ENCODE assay signal across 8 mouse cellular contexts in genomic region chr11:87759609-87760005, GRCm38 (mm10). TPM values are rescaled to one million over a fixed set of nuclear protein-coding genes. Genes with fewer than 3 reads are reported as not detected.
DNase-seq lines count a peak whose midpoint lies in the region; ATAC-seq and TF ChIP-seq lines count a peak whose summit lies in the region.

No protein-coding gene starts in this region.

- no peak overlapping the region for H3K27ac ChIP-seq in heart, adult 2 months
- H3K27ac ChIP-seq in ES-Bruce4 (ENCODE audit: insufficient read depth, low read length), result no peak overlapping the region
- peak overlapping the region; percentile 90 for H3K27ac ChIP-seq in forebrain, postnatal 0 days (ENCODE audit: low read depth, low read length)
- H3K27ac ChIP-seq in liver, postnatal 0 days (ENCODE audit: low read depth), result no peak overlapping the region

- H3K9ac ChIP-seq in heart, adult 2 months (ENCODE audit: low read depth, low read length), result no peak overlapping the region
- no peak overlapping the region for H3K9ac ChIP-seq in ES-Bruce4 (ENCODE audit: low read depth, poor library complexity, severe bottlenecking)
- peak overlapping the region; percentile 82; the same call in 1 of the 2 replicates for H3K9ac ChIP-seq in forebrain, postnatal 0 days
- no peak overlapping the region; the same call in 1 of the 2 replicates for H3K9ac ChIP-seq in liver, postnatal 0 days (replicated peaks)

- no peaks in the 10 kb centered on the region for H3K79me2 ChIP-seq in heart, adult 2 months (replicated peaks; ENCODE audit: control insufficient read depth, insufficient read depth, low read length)

- peak in 1 of 2 experiments; percentile 21 for DNase-seq in heart, adult 2 months
- DNase-seq in heart, postnatal 14 days, result no peak
- DNase-seq in forebrain, postnatal 0 days, result peak; percentile 63
- DNase-seq in liver, postnatal 0 days, result peak; percentile 75
- DNase-seq in right cerebral cortex, postnatal 14 days, result peak; percentile 62
- no peak for DNase-seq in urinary bladder, postnatal 14 days (ENCODE audit: low spot score)
- no peak for DNase-seq in ovary, postnatal 10 days (ENCODE audit: low spot score)

- intact Hi-C loops in heart, adult 2 months (cut with DNase I), result no loop called here
- intact Hi-C loops in heart, postnatal 14 days (cut with DNase I), result no loop called here

- H3K36me3 ChIP-seq in heart, adult 2 months (ENCODE audit: control insufficient read depth, insufficient read depth, low read length), result no peaks in the 10 kb centered on the region
- peaks cover 7% of the 10 kb centered on the region; the same call in 1 of the 2 replicates for H3K36me3 ChIP-seq in ES-Bruce4 (ENCODE audit: control insufficient read depth, insufficient read depth, low read length, poor library complexity, severe bottlenecking)
- H3K36me3 ChIP-seq in forebrain, postnatal 0 days (ENCODE audit: insufficient read depth), result no peaks in the 10 kb centered on the region
- H3K36me3 ChIP-seq in liver, postnatal 0 days (replicated peaks; ENCODE audit: insufficient read depth, low read length), result peaks cover 13% of the 10 kb centered on the region

- peak; percentile 27; the same call in 1 of the 2 replicates for ATAC-seq in forebrain, postnatal 0 days
- ATAC-seq in liver, postnatal 0 days, result peak; percentile 16

- H3K4me1 ChIP-seq in heart, adult 2 months (ENCODE audit: control insufficient read depth, insufficient read depth, low read length), result no peaks in the 10 kb centered on the region
- H3K4me1 ChIP-seq in ES-Bruce4 (ENCODE audit: control insufficient read depth, insufficient read depth, low read length), result peaks cover 3% of the 10 kb centered on the region
- peaks cover 34% of the 10 kb centered on the region for H3K4me1 ChIP-seq in forebrain, postnatal 0 days (ENCODE audit: insufficient read depth)
- peaks cover 13% of the 10 kb centered on the region for H3K4me1 ChIP-seq in liver, postnatal 0 days (ENCODE audit: insufficient read depth)

- peaks cover 25% of the 10 kb centered on the region for H3K27me3 ChIP-seq in heart, adult 2 months (ENCODE audit: control insufficient read depth, insufficient read depth, low read length)
- peaks cover 4% of the 10 kb centered on the region; the same call in 1 of the 2 replicates for H3K27me3 ChIP-seq in ES-Bruce4 (ENCODE audit: control insufficient read depth, insufficient read depth, low read length, poor library complexity, severe bottlenecking)
- no peaks in the 10 kb centered on the region for H3K27me3 ChIP-seq in forebrain, postnatal 0 days (ENCODE audit: insufficient read depth, low read length)
- H3K27me3 ChIP-seq in liver, postnatal 0 days (ENCODE audit: insufficient read depth, low read length), result peaks cover 36% of the 10 kb centered on the region

- TF ChIP-seq POLR2A in heart, adult 2 months (IDR thresholded peaks at IDR 0.05; ENCODE audit: insufficient read depth, low read depth, low read length), result no peak
- TF ChIP-seq POLR2A in ES-Bruce4 (IDR thresholded peaks at IDR 0.05; ENCODE audit: insufficient read depth, low read length), result no peak

- WGBS in heart, adult 2 months, result 6% methylated on average over 3 of the region's 3 CpGs
- under 1% methylated on average over 3 of the region's 3 CpGs for WGBS in forebrain, postnatal 0 days
- 1% methylated on average over 3 of the region's 3 CpGs for WGBS in liver, postnatal 0 days (ENCODE audit: insufficient replicate concordance)

- H3K4me2 ChIP-seq in forebrain, postnatal 0 days (ENCODE audit: low read depth), result peak overlapping the region; percentile 95
- H3K4me2 ChIP-seq in liver, postnatal 0 days (ENCODE audit: low read depth, low read length), result no peak overlapping the region

- no peak overlapping the region for H3K4me3 ChIP-seq in heart, adult 2 months
- H3K4me3 ChIP-seq in ES-Bruce4 (ENCODE audit: low read depth, low read length), result no peak overlapping the region
- no peak overlapping the region for H3K4me3 ChIP-seq in forebrain, postnatal 0 days (ENCODE audit: low read depth, low read length)
- H3K4me3 ChIP-seq in liver, postnatal 0 days (ENCODE audit: low read depth, low read length), result no peak overlapping the region

- H3K9me3 ChIP-seq in ES-Bruce4 (replicated peaks; ENCODE audit: control insufficient read depth, insufficient read depth, low read length, poor library complexity, severe bottlenecking), result no peaks in the 10 kb centered on the region
- no peaks in the 10 kb centered on the region for H3K9me3 ChIP-seq in forebrain, postnatal 0 days (ENCODE audit: low read length)
- H3K9me3 ChIP-seq in liver, postnatal 0 days (ENCODE audit: low read length), result no peaks in the 10 kb centered on the region

- no peak for TF ChIP-seq EP300 in heart, adult 2 months (IDR thresholded peaks at IDR 0.05; ENCODE audit: insufficient read depth, low read depth, low read length)
- no peak for TF ChIP-seq EP300 in ES-Bruce4 (IDR thresholded peaks at IDR 0.05; ENCODE audit: insufficient read depth, low read depth, low read length)
- TF ChIP-seq EP300 in liver, postnatal 0 days (IDR thresholded peaks at IDR 0.05; ENCODE audit: low read depth), result no peak

- TF ChIP-seq CTCF in heart, adult 2 months (IDR thresholded peaks at IDR 0.05), result 0 out of 2 replicates have a peak, but pooled peaks have one; percentile 8
- peak; percentile 57 for TF ChIP-seq CTCF in ES-Bruce4 (IDR thresholded peaks at IDR 0.05; ENCODE audit: low read depth, low read length)
- TF ChIP-seq CTCF in forebrain, postnatal 0 days (IDR thresholded peaks at IDR 0.05; ENCODE audit: low read depth), result peak; percentile 57
- peak; percentile 69 for TF ChIP-seq CTCF in liver, postnatal 0 days (IDR thresholded peaks at IDR 0.05; ENCODE audit: low read depth)

RNA-seq across cellular contexts. Expression of gene Tspoap1, which starts 0.7 kb away (rescaled TPM):
- total RNA-seq in heart, adult 2 months (2021), result not detected
- 0.09 and 0.66 TPM in 2 replicates for polyA plus RNA-seq in heart, adult 2 months (2012; rRNA removed)
- under 1 TPM; 0.17 to 0.19 TPM for total RNA-seq in heart, postnatal 14 days (2021)
- 3.2 and 5.1 TPM in 2 replicates for polyA plus RNA-seq in ES-Bruce4 (2011; ENCODE audit: insufficient read depth, insufficient read length, low read depth, missing spikeins)
- 119 and 199 TPM in 2 replicates for total RNA-seq in forebrain, postnatal 0 days (2014; rRNA removed)
- 10.5 and 20.1 TPM in 2 replicates for polyA plus RNA-seq in forebrain, postnatal 0 days (2015; fragmentation: Nextera tagmentation; extraction: Ambion mirVana)
- 0.59 and 1.2 TPM in 2 replicates for polyA plus RNA-seq in liver, postnatal 0 days (2015; fragmentation: Nextera tagmentation; extraction: Ambion mirVana)

RNA-seq across cellular contexts. Expression of gene Supt4a, which starts 22.3 kb away (rescaled TPM):
- 10 to 100 TPM; 41.4 to 44.6 TPM for total RNA-seq in heart, adult 2 months (2021)
- polyA plus RNA-seq in heart, adult 2 months (2012; rRNA removed), result 47.5 and 80.4 TPM in 2 replicates
- total RNA-seq in heart, postnatal 14 days (2021), result 10 to 100 TPM; 47.8 to 51.1 TPM
- polyA plus RNA-seq in ES-Bruce4 (2011; ENCODE audit: insufficient read depth, insufficient read length, low read depth, missing spikeins), result 83.6 and 86.3 TPM in 2 replicates
- 64.9 and 78.5 TPM in 2 replicates for total RNA-seq in forebrain, postnatal 0 days (2014; rRNA removed)
- 141 and 159 TPM in 2 replicates for polyA plus RNA-seq in forebrain, postnatal 0 days (2015; fragmentation: Nextera tagmentation; extraction: Ambion mirVana)
- 114 and 120 TPM in 2 replicates for polyA plus RNA-seq in liver, postnatal 0 days (2015; fragmentation: Nextera tagmentation; extraction: Ambion mirVana)

RNA-seq across cellular contexts. Expression of gene Mpo, which starts 33.8 kb away (rescaled TPM):
- not detected for total RNA-seq in heart, adult 2 months (2021)
- polyA plus RNA-seq in heart, adult 2 months (2012; rRNA removed), result 0.10 TPM in 1 of 2 replicates, not detected in the other
- total RNA-seq in heart, postnatal 14 days (2021), result under 1 TPM in 1 of 2 experiments, not detected in 1; 0.61 TPM
- polyA plus RNA-seq in ES-Bruce4 (2011; ENCODE audit: insufficient read depth, insufficient read length, low read depth, missing spikeins), result not detected in 2 replicates
- total RNA-seq in forebrain, postnatal 0 days (2014; rRNA removed), result 0.33 and 0.46 TPM in 2 replicates
- polyA plus RNA-seq in forebrain, postnatal 0 days (2015; fragmentation: Nextera tagmentation; extraction: Ambion mirVana), result 0.21 TPM in 1 of 2 replicates, not detected in the other
- 250 and 274 TPM in 2 replicates for polyA plus RNA-seq in liver, postnatal 0 days (2015; fragmentation: Nextera tagmentation; extraction: Ambion mirVana)

Comparison
In these comparisons a context has a peak if more than half of its experiments do, and no peak if none do; other contexts are left out.
1. DNase-seq: peak in forebrain, postnatal 0 days (single experiment), liver, postnatal 0 days (single experiment) and right cerebral cortex, postnatal 14 days (single experiment); none in heart, postnatal 14 days (0 of 2), urinary bladder, postnatal 14 days (single experiment) and ovary, postnatal 10 days (single experiment).
2. CTCF ChIP-seq: peak in every context shown above with its lines; median percentile 69 in liver, postnatal 0 days; 57 in ES-Bruce4; 57 in forebrain, postnatal 0 days; 8 in heart, adult 2 months.
3. RNA of gene Mpo, which starts 33.8 kb away (polyA plus RNA-seq): 250 to 274 TPM in liver, postnatal 0 days; 0.21 TPM in forebrain, postnatal 0 days, 0.10 TPM in heart, adult 2 months and not detected in ES-Bruce4; every median in the first group is over 100 times any median in the second.